Mouse (Mus musculus) CH12F3 (cell line): ENCODE data around the gene Bglap.
"Not testable (repeated sequence)": the region's sequence is repeated elsewhere in the genome, so short reads cannot be mapped to it uniquely, and the experiment has no call there.

Source experiments
- in situ Hi-C: fragments of 300-500 bp; cut with MboI; formaldehyde crosslinking; loops from 2 replicates; pipeline ENCODE4 v1.14.3; 2020; ENCODE audit warnings: low sequenced_read_pairs

Bglap gene

GRCm38 (mm10) chr3:88384364-88384763, at the start of gene Bglap:
Bglap (minus strand) TSS chr3:88384464.
- in situ Hi-C loops: no loop called here

- in situ Hi-C loops: not testable (repeated sequence)
Observed at GRCm38 (mm10) chr3:88428639-88429038, 44.4 kb upstream of the Bglap start.

- in situ Hi-C loops: no loop called here
Observed at GRCm38 (mm10) chr3:88427342-88427905, 43.2 kb upstream of the Bglap start.

DNA sequence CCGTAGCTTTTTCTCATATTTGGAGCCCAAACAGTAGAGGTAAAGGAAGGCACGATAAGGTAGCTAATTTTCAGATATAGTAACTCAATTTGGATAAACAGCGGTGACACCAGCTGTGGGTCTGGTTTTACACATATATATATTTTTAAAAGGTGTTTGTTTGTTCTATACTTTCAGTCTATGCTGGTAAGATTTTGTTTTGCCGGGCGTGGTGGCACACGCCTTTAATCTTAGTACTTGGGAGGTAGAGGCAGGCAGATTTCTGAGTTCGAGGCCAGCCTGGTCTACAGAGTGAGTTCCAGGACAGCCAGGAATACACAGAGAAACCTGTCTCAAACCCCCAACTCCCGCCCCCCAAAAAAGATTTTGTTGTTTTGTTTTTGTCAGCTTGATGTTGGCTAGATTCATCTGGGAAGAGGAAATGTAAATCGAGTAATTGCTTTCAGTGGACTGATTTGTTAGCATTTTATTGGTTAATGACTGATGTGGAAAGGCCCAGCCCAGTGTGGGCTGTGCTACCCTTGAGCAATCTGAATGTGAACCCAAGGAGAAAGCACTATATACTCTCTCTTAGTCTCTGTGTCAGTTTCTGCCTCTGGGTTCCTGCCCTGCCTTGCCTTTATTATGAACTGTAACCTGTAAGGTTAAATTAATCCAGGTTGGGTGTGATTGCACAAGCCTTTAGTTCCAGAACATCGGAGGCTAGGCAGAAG, 41.6 kb upstream of the Bglap start:
- in situ Hi-C loops: no loop called here

DNA sequence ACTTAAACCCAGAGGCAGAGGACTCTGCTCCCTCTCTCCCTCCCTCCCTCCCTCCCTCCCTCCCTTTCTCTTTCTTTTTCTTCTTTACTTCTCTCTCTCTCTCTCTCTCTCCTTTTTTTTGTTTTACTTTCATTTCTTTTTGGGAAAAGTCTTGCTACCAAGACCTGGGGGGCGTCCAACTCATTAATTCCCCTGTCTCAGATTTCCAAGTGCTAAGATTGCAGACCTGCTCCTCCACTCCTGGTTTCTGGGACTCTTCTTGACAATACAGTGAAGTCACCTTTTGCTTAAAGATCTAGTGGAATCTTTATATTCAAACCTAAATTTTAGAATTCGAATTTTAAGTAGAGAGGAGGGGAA, 41.0 kb upstream of the Bglap start:
- in situ Hi-C loops: no loop called here

DNA sequence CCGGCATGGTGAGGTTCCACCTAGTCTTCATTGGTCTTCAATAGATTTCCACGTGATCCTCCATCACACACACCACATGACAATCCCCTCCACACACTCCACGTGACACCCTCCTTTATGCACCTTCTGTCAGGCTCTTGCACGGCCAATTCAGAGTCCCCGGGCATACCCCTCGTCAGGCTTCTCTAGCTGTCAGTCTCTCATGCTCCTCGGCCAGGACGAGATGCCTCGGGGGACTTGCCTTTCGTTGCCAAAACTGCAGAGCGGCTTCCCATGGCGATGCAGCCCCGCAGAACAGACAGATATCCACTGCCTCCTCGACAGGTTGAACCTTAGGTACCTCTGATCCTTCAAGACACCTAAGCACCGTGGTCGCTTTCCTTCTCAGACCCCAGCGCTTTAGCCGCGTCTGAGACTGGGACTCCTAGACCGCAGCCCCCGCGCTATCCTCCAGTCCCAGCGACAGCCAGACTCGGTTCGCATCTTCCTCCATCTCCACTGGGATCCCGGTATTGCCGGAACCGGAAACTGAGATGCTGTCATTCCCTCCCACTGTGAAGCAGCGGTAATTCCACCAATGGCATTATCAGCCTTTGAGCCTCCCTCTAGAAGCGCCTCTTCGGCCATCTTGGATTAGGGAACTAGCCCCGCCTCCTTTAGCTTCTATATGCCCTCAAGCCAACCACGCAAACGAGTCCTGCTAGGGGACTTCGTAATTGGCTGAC, 40.5 kb upstream of the Bglap start, which contains the start of gene Slc25a44:
Gene Slc25a44, minus strand, starts transcription at position 535 of the 725 bp plus-strand sequence.
- in situ Hi-C loops: no loop called here

GRCm38 (mm10) chr3:88422020-88422720, 37.9 kb upstream of the Bglap start:
- in situ Hi-C loops: no loop called here

DNA sequence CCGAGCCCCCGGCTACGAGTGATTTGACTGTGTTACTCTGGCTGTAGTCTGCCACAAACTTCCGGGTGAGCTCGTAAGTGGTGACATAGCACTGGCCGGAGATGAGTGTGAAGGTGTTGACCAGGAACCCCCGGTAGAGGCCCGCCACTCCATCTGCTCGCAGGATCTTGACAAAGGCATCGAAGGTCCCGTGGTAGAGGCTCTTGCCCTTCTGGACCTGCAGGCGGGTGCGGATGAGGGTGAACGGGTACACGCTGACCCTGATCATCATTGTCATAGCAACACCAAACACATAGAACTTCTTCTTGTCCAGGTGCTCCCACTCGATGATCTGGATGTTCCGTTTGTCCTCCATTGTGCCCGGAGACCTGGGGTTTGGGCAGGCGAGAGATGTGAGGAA, 36.5 kb upstream of the Bglap start:
- in situ Hi-C loops: no loop called here

DNA sequence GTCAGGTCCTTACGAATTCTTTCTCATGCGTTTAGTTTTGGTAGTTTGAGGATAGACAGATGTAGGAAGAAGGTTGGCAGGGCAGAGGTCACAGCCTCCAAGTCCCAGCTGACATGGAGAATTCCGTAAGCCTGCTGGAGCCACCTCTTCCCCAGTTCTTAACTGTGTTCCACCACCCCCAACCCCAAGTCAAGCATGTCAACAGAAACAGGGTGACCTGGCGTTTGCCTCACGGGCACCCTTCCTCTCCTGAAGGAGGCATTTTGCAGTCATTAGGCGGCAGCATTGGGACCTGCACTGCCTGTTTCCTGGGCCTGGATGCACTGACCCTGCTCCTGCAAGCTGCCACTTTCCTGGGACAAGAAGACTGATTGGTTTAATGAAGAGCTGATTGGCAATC, 33.8 kb upstream of the Bglap start:
- in situ Hi-C loops: no loop called here

DNA sequence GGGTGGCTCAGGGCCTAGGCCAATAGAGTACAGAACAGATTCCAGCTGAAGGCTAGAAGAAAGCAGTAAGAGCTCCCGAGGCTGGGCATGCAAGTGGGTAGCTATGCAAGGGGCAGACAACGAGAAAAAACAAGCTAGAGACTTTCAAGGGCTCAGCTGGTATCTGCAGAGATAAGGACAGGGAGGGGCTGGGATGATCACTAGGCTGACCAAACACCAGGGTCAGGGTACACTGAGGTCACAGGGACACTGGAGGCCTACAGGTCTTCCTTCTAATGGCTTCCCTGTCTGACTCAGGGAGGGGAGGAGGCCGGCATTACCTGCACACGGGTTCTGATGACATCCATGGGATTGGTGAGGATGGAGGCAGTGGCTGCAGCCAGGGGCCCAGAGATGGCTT, 31.4 kb upstream of the Bglap start:
- in situ Hi-C loops: no loop called here

GRCm38 (mm10) chr3:88412636-88413035, 28.4 kb upstream of the Bglap start:
- in situ Hi-C loops: no loop called here

DNA sequence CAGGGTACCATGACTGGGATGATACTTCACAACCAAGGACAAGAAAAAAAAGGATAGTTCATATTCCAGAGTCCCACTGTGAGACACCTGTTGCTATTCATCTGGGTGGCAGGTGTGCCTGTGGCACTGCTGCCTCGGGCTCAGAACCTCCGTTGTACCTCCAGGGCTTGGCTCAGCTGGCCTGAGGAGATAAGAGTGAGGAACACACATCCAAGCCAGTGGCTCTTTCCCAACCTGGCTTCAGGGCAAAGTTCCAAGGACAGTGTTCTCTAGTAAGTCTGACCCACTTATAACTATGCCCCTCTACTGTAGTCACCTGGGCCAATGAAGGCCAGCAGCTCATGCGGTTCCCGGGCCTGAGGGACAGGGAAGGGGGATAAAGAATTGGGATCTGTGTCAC, 27.4 kb upstream of the Bglap start:
- in situ Hi-C loops: no loop called here

DNA sequence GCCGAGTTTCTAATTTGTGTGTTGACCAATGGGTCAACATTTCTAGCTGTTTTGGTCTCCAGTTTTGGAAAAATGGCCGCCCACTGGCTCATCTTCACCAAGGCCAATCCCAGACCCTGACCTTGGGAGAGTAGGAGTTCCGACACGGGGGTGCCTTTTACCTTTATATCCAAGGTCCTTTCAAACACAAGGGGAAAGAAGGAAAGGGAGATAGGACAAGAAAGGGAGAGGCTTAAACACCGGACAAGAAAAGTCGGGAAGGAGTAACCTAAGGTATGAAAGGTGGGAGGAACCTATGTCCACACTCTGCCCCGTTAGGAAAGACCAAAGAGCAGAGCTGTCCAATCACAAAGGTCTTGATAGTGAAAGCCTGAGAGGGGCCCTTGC, 26.4 kb upstream of the Bglap start:
- in situ Hi-C loops: no loop called here

GRCm38 (mm10) chr3:88409741-88410644, 25.7 kb upstream of the Bglap start, which contains the start of gene Pmf1:
Pmf1 (minus strand) TSS chr3:88410331.
- in situ Hi-C loops: loop anchor here (5.0 kb wide), 1 partner anchor 62 kb away; no protein-coding TSS in a partner anchor

GRCm38 (mm10) chr3:88408953-88409352, 24.7 kb upstream of the Bglap start:
- in situ Hi-C loops: loop anchor here (5.0 kb wide), 1 partner anchor 63 kb away; no protein-coding TSS in a partner anchor

DNA sequence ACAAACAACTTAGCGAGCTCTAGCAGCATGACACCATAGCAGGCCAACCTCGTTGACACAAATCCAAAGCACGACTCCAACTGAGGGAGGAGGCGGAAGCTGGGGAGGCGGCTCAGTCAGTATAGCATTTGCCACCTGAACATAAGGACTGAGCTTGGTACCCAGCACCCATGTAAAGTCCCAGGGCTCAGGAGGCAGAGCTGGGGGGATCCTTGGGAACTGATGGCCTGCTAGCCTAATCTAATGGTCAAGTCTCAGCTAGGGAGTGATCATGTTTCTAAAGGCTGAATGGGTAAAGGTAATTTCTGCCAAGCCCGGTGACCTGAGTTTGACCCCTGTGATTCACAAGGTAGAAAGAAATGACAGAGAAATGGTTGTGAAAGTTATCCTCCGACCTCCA, 23.3 kb upstream of the Bglap start:
- in situ Hi-C loops: loop anchor here (5.0 kb wide), 1 partner anchor 65 kb away; no protein-coding TSS in a partner anchor

- in situ Hi-C loops: loop anchor here (5.0 kb wide), 1 partner anchor 65 kb away; no protein-coding TSS in a partner anchor
Observed at GRCm38 (mm10) chr3:88407090-88407489, 22.8 kb upstream of the Bglap start.

DNA sequence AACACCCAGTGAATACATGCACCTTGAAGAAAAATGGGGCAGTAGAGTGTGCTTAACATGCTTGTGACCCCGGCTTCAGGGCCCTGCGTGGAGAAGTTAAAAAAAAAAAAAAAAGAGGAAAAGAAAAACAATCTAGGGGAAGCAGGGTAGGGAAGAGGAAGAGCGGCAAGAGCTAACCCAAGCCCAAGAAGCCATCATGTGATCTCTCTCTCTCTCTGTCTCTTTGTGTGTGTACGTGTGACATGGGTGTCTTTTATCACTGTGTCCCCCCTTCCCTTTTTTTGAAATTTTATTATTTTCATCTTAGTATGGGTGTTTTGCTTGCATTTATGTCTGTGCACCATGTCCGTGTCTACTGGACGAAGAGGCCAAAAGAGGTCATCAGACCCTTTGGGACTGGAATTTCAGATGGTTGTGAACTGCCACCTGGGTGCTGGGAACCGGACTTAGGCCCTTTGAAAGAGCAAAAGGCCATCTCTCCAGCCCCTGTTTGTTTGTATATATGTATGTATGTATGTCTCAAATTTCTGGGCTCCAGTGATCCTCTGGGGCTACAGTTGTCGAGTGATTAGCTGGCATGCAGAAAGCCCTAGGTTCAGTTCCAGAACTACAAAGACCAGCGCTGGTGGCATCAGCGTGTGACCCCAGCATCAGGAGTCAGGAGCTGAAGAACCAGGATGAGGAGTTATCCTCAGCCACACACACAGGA, 19.4 kb upstream of the Bglap start:
- in situ Hi-C loops: no loop called here

- in situ Hi-C loops: no loop called here
Observed at GRCm38 (mm10) chr3:88398666-88399065, 14.4 kb upstream of the Bglap start.

GRCm38 (mm10) chr3:88395742-88396141, 11.5 kb upstream of the Bglap start:
- in situ Hi-C loops: no loop called here
